Mouse (Mus musculus): ENCODE measurements at regions not wholly inside any gene's neighbourhood (a gene's known extent, or its start where the extent isn't known, plus 50 kb on each side); places are given as distances from the start of the nearest gene placed in this dataset.
A peak's percentile ranks its signal among the peaks of the same experiment; 100 is the strongest.

DNA sequence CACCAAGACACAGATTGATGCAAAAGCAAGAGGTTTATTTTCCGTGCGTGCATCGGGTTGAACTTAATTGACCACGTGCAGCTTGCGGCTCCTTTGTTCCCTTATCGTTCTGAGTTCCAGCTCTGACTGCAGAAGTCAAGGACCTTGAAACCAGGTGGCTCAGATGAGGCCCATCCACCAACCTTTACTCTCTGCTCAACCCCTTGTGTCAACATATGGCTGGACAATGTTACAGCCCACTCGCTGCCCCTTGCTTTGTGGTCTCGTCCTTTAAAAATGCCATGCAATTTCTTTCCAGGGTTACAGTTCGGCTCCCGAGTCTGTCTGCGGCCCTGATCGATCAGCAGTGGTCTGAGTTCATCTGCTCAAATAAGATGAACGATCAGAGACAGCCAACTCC lies 175.2 kb upstream of the Foxn2 start:
- no peak overlapping the region for H3K4me2 ChIP-seq
- no peak overlapping the region for H3K4me3 ChIP-seq (replicated peaks)
- H3K27ac ChIP-seq: no peak overlapping the region
- no peak for ATAC-seq (ENCODE audit: low FRiP score)
- 87% methylated on average over 13 of the region's 13 CpGs for WGBS
- no peaks in the 10 kb centered on the region for H3K27me3 ChIP-seq
- H3K4me1 ChIP-seq: peaks cover 3% of the 10 kb centered on the region; the same call in 1 of the 2 replicates
- no peaks in the 10 kb centered on the region for H3K36me3 ChIP-seq (replicated peaks)
- H3K9ac ChIP-seq: no peak overlapping the region
- H3K9me3 ChIP-seq: peaks cover 4% of the 10 kb centered on the region; the same call in 1 of the 2 replicates

DNA sequence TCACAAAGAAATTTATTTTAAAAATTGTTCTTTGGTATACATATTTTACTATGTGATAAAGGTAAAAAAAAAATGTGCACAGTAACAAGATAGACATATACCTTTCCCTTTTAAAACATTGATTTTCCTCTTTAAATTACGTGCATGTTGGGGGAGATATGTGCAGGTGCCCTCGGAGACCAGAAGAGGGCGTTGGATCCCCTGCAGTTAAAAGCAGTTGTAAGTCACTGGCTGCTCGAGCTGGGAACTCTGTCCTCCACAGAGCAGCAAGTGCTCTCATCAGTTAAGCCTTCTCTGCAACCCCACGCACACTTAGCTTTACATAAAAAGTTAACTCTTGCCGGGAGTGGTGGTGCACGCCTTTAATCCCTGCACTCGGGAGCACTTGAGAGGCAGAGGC lies 172.3 kb upstream of the Foxn2 start:
- Histone ChIP-seq H3K27me3 (no peaks in the 10 kb centered on the region), H3K4me3 (replicated peaks) (no peak overlapping the region), H3K9ac (no peak overlapping the region), H3K9me3 (peaks cover 4% of the 10 kb centered on the region; the same call in 1 of the 2 replicates), H3K27ac (no peak overlapping the region), H3K36me3 (replicated peaks) (no peaks in the 10 kb centered on the region), H3K4me1 (no peaks in the 10 kb centered on the region), H3K4me2 (no peak overlapping the region)
- 85% methylated on average over 8 of the region's 8 CpGs for WGBS
- no peak for ATAC-seq (ENCODE audit: low FRiP score)

DNA sequence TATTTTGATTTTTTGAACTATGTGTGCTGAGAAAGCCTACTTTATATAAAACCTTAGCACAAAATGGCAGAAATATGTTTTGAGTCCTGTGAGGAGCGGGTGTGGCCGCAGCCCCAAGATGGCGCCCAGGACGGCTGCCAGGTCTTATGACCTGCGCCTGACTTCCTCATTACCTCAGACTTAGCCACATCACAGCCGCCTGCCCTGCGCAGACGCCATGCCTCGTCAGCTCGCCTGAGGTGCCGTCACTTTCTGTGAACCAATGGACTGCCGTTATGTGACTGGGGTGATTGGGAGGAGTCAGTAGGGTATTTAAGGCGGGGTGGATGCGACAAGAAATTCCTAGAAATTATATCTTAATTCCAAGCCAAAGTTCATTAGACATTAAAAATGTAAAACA lies 171.7 kb upstream of the Foxn2 start:
- Histone ChIP-seq H3K4me1 (no peaks in the 10 kb centered on the region), H3K27ac (no peak overlapping the region), H3K9ac (no peak overlapping the region), H3K4me3 (replicated peaks) (no peak overlapping the region), H3K9me3 (peaks cover 4% of the 10 kb centered on the region; the same call in 1 of the 2 replicates), H3K36me3 (replicated peaks) (no peaks in the 10 kb centered on the region), H3K4me2 (no peak overlapping the region), H3K27me3 (no peaks in the 10 kb centered on the region)
- ATAC-seq (ENCODE audit: low FRiP score): no peak
- WGBS: 97% methylated on average over 14 of the region's 14 CpGs

DNA sequence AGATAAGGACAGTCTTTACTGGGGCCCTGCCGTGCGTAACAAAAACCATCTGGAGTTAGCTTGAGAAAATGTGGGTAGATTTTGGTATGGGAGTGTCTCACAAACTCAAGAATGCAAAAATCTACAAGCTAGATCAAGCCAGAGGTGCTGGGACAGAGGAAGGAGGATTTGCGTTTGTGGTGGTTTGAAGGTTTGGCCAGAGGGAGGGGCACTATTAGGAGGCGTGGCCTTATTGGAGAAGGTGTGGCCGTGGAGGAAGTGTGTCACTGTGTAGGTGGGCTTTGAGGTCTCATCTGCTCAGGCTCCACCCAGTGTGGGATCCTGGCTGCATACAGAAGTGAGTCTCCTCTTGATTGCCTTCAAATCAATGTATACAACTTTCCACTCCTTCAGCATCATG lies 169.6 kb upstream of the Foxn2 start:
- 80% methylated on average over 5 of the region's 5 CpGs for WGBS
- Histone ChIP-seq H3K9me3 (peaks cover 4% of the 10 kb centered on the region; the same call in 1 of the 2 replicates), H3K4me2 (no peak overlapping the region), H3K27ac (no peak overlapping the region), H3K4me3 (replicated peaks) (no peak overlapping the region), H3K27me3 (no peaks in the 10 kb centered on the region), H3K9ac (no peak overlapping the region), H3K36me3 (replicated peaks) (no peaks in the 10 kb centered on the region), H3K4me1 (peaks cover 12% of the 10 kb centered on the region)
- no peak for ATAC-seq (ENCODE audit: low FRiP score)

DNA sequence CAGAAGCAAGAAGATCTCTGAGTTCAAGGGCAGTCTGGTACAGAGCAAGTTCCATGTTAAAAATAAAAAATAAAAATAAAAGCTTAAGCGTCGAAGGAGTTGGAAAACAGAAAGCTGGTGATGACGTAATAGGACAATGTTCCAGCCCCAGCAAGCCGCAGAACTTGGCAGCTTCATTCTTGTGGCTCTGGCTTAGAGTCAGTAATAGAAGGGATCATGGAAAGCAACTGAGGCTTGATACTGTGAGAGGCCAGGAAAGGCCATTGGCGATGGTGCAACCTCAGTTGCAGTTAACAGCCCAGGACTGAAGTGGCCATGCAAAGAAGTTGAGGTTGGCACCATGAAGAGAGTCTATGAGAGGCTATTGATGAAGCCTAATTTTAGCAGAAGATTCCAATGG lies 168.3 kb upstream of the Foxn2 start:
- H3K36me3 ChIP-seq (replicated peaks): no peaks in the 10 kb centered on the region
- H3K4me1 ChIP-seq: peaks cover 12% of the 10 kb centered on the region
- H3K27ac ChIP-seq: no peak overlapping the region
- 95% methylated on average over 5 of the region's 5 CpGs for WGBS
- no peak overlapping the region for H3K9ac ChIP-seq
- H3K27me3 ChIP-seq: no peaks in the 10 kb centered on the region
- no peak overlapping the region for H3K4me2 ChIP-seq
- H3K4me3 ChIP-seq (replicated peaks): no peak overlapping the region
- ATAC-seq (ENCODE audit: low FRiP score): no peak
- peaks cover 4% of the 10 kb centered on the region; the same call in 1 of the 2 replicates for H3K9me3 ChIP-seq

DNA sequence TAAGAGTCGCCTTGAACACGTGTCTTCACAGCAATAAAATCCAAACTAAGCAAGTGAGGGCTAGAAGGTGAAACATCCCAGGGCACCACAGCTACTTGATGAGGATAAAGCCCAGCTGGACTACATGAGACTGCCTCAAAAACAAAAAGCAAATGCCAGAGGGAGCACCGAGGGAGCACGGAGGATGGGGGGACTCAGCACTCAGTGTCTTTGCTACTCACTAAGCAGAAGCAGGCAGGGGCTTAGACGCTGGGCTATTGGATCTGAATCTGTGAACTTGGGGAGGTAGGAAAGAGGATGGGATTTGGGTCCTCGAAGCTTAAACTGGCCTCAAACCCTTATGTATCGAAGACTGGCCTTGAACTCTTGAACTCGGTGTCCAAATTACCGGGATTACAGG lies 167.0 kb upstream of the Foxn2 start:
- WGBS: 91% methylated on average over 9 of the region's 9 CpGs
- H3K27ac ChIP-seq: no peak overlapping the region
- no peaks in the 10 kb centered on the region for H3K36me3 ChIP-seq (replicated peaks)
- H3K4me3 ChIP-seq (replicated peaks): no peak overlapping the region
- no peak overlapping the region for H3K4me2 ChIP-seq
- ATAC-seq (ENCODE audit: low FRiP score): no peak
- H3K9me3 ChIP-seq: no peaks in the 10 kb centered on the region
- H3K27me3 ChIP-seq: no peaks in the 10 kb centered on the region
- H3K4me1 ChIP-seq: peaks cover 12% of the 10 kb centered on the region
- H3K9ac ChIP-seq: no peak overlapping the region

DNA sequence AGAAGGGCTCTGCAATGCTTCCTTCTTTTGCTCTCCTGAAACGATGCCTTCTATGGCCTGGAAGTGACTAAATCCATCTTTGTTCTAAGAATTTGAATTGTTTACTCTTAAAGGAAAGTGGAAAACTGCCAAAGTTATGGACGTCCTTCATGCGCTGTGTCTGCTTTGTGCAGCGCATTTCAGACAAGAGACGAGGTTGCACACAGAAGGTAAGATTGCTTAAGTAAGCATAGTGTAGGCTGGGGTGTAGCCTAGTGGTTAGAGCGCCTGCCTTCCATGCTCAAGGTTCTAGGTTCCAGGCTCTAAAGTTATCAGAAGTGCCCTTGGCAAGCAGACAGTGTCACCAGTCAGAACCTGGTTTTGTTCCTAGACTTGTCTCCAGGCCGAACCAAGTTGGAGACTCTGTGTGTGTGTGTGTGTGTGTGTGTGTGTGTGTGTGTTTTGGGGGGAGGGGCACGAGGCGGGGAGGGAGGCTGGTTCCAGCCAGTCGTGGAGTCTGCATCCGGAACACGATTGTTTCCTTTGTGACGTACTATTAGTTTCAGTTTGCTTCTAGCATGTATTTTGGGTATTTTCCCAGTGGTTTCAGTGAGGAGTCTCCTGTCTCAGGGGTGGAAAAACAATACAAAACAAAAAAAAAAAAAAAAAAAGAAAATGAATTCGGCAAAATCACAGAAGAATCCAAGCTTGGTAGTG lies 166.4 kb upstream of the Foxn2 start:
- ATAC-seq (ENCODE audit: low FRiP score): peak; percentile 30; the same call in 1 of the 2 replicates
- Histone ChIP-seq H3K27me3 (no peaks in the 10 kb centered on the region), H3K36me3 (replicated peaks) (no peaks in the 10 kb centered on the region), H3K4me2 (no peak overlapping the region), H3K27ac (no peak overlapping the region), H3K4me1 (peaks cover 12% of the 10 kb centered on the region), H3K9ac (no peak overlapping the region), H3K9me3 (no peaks in the 10 kb centered on the region), H3K4me3 (replicated peaks) (no peak overlapping the region)
- WGBS: 80% methylated on average over 14 of the region's 14 CpGs

DNA sequence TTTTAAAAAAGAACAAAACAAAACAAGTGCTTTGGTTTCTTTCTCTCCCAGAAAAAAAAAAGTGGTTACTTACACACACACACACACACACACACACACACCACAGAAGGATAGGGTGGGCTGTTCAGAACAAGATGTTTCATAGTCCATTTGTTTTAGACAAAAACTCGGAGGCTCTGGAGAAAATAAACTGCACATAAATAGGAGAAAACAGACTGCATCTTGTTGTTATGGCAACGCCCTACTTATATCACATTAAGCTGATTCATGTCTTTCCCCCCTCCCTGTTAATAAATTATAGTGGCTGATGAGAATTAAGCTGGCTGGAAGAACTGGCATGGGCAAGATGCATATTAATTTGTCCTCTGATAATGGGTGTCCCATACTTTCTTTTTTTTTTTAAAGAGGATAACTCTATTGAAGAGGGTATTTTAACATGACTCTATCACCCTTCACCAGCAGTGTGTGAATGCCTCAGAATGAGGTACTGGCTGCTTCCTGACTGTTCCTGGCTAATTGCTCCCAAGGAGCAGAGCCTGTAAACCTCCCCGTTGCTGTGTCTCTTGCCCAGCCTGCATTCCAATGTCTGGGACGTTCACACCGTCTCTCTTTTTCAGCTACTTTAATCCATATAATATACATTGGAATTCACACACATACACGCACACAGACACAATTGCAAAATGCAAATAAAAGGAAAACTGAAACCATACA lies 165.6 kb upstream of the Foxn2 start:
- no peak overlapping the region for H3K4me3 ChIP-seq (replicated peaks)
- H3K9ac ChIP-seq: no peak overlapping the region
- peak; percentile 85 for ATAC-seq (ENCODE audit: low FRiP score)
- no peaks in the 10 kb centered on the region for H3K36me3 ChIP-seq (replicated peaks)
- 41% methylated on average over 6 of the region's 6 CpGs for WGBS
- H3K4me1 ChIP-seq: peaks cover 12% of the 10 kb centered on the region
- no peak overlapping the region for H3K4me2 ChIP-seq
- H3K27me3 ChIP-seq: no peaks in the 10 kb centered on the region
- H3K27ac ChIP-seq: peak overlapping the region; percentile 46
- H3K9me3 ChIP-seq: no peaks in the 10 kb centered on the region

DNA sequence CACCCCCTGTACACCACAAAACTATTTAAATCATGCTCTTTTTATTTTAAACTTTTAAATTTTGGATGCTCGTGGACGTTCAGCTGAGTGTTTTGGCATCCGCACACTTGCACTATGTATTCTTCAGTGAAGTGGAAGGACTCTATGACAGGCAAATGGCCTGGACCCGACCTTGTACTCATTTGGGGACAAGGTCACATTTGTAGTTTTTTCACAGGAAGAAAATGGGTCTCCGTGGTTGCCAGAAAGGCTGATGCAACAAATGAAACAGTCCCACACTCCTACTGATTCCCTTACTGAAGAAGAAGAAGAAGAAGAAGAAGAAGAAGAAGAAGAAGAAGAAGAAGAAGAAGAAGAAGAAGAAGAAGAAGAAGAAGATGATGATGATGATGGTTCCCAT lies 160.9 kb upstream of the Foxn2 start:
- Histone ChIP-seq H3K4me2 (no peak overlapping the region), H3K4me1 (peaks cover 7% of the 10 kb centered on the region; the same call in 1 of the 2 replicates), H3K27me3 (no peaks in the 10 kb centered on the region), H3K27ac (no peak overlapping the region), H3K4me3 (replicated peaks) (no peak overlapping the region), H3K36me3 (replicated peaks) (no peaks in the 10 kb centered on the region), H3K9ac (no peak overlapping the region), H3K9me3 (no peaks in the 10 kb centered on the region)
- ATAC-seq (ENCODE audit: low FRiP score): no peak
- WGBS: 81% methylated on average over 5 of the region's 5 CpGs

DNA sequence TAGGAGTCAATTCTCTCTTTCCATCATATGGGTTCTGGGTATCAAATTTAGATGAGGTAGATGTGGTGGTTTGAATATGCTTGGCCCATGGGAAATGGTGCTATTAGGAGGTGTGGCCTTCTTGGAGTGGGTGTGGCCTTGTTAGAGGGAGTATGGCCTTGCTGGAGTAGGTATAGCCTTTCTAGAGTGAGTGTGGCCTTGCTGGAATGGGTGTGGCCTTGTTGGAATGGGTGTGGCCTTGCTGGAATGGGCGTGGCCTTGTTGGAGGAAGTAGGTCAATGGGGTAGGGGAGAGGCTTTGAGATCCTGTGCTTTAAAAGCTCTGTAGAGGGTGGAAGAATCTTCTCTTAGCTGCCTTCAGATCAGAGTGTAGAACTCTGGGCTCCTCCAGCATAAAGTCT lies 157.8 kb upstream of the Foxn2 start:
- Histone ChIP-seq H3K27me3 (no peaks in the 10 kb centered on the region), H3K4me2 (no peak overlapping the region), H3K4me1 (no peaks in the 10 kb centered on the region), H3K4me3 (replicated peaks) (no peak overlapping the region), H3K9me3 (no peaks in the 10 kb centered on the region), H3K27ac (no peak overlapping the region), H3K9ac (no peak overlapping the region), H3K36me3 (replicated peaks) (no peaks in the 10 kb centered on the region)
- ATAC-seq (ENCODE audit: low FRiP score): no peak
- WGBS: 80% methylated on average over 1 of the region's 1 CpGs

DNA sequence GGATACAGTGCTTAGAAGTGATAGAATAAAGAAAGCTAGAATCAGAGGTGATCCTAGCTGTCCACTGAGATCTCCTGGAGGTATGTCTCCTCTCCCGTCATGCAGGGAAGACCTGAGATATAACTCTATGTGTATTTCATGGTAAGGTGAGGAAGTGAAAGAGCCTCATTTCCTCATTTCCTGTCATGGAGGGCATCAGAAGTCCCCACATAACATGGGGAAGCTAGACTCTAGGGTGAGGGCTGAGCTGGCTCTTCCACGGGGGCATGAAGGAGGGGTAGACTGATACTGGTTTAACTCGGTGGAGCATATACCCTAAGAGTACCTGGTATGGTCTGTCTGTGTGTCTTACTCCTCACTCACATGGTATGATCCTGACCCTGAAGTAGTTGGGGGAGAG lies 156.0 kb upstream of the Foxn2 start:
- no peak overlapping the region for H3K9ac ChIP-seq
- H3K27ac ChIP-seq: no peak overlapping the region
- no peaks in the 10 kb centered on the region for H3K4me1 ChIP-seq
- H3K4me2 ChIP-seq: no peak overlapping the region
- no peaks in the 10 kb centered on the region for H3K36me3 ChIP-seq (replicated peaks)
- H3K4me3 ChIP-seq (replicated peaks): no peak overlapping the region
- H3K9me3 ChIP-seq: peaks cover 9% of the 10 kb centered on the region; the same call in 1 of the 2 replicates
- WGBS: 88% methylated on average over 3 of the region's 3 CpGs
- H3K27me3 ChIP-seq: no peaks in the 10 kb centered on the region
- ATAC-seq (ENCODE audit: low FRiP score): no peak

DNA sequence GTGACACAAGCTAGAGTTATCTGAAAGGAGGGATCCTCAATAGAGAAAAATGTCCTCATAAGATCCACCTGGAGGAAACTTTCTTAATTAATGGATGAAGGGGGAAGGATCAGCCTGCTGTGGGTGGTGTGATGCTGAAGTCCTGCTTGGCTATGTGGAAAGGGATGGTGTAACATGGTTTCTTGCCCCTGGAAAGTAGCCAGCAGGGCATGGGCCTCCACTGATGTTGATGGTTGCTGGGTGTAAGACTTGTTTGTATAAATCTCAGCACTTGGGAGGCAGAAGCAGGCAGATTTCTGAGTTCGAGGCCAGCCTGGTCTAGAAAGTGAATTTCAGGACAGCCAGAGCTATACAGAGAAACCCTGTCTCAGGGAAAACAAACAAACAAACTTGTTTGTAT lies 152.7 kb upstream of the Foxn2 start:
- Histone ChIP-seq H3K4me2 (no peak overlapping the region), H3K4me3 (replicated peaks) (no peak overlapping the region), H3K27me3 (no peaks in the 10 kb centered on the region), H3K4me1 (no peaks in the 10 kb centered on the region), H3K9me3 (peaks cover 9% of the 10 kb centered on the region; the same call in 1 of the 2 replicates), H3K36me3 (replicated peaks) (no peaks in the 10 kb centered on the region), H3K27ac (no peak overlapping the region), H3K9ac (no peak overlapping the region)
- ATAC-seq (ENCODE audit: low FRiP score): no peak
- WGBS: 85% methylated on average over 1 of the region's 1 CpGs

DNA sequence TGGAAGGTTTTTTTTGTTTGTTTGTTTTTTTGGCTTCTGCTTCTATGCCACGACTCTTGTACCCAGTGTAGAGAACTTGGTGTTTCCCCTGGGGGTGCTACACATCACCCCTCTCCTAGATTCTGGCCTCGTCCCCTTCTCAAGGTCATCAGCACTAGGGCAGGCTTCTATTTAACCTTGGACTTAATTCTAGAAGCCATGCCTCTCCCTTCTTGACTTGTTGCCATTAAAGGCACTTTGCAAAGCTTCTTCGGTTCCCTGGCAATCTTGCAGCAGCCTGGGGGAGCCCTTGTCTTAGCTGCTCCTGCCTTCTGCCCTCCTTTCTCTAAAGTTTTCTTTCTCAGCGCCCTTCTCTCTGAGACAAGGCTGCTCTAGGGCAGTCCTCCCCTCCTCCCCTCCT lies 143.0 kb upstream of the Foxn2 start:
- Histone ChIP-seq H3K27ac (no peak overlapping the region), H3K4me2 (no peak overlapping the region), H3K27me3 (no peaks in the 10 kb centered on the region), H3K4me3 (replicated peaks) (no peak overlapping the region), H3K9ac (no peak overlapping the region), H3K4me1 (no peaks in the 10 kb centered on the region), H3K9me3 (no peaks in the 10 kb centered on the region), H3K36me3 (replicated peaks) (no peaks in the 10 kb centered on the region)
- no peak for ATAC-seq (ENCODE audit: low FRiP score)
- 62% methylated on average over 4 of the region's 4 CpGs for WGBS

Measured in forebrain, embryonic 12.5 days (tissue).